ENCODE assay signal across 22 mouse cellular contexts in the genomic region with DNA sequence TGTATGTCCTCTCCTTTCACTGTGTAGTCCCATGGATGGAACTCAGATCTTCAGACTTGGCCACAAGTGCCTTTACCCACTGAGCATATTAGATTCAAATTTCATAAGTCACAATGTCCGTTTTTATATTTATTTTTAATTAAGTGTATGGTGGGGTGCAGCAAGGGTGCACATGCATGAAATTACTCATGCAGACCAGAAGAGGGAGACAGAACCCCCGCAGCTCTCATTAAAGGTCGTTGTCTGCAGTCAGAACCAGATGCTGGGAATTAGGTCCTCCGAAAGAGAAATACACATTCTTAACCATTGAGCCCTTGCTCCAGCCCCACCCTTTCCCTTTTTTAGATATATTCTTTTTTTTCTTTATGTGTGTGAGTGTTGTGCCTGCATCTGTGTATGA. TPM values are rescaled to one million over a fixed set of nuclear protein-coding genes. Genes with fewer than 3 reads are reported as not detected.
DNase-seq lines count a peak whose midpoint lies in the region; ATAC-seq and TF ChIP-seq lines count a peak whose summit lies in the region.
"Had no signal": no experiment of that assay in that cellular context is flagged by ENCODE, and none has a peak within 500 bp of the region (broad histone marks: within the 10 kb centered on the region; RNA-seq: fewer than 3 reads in every experiment).

No protein-coding gene starts in this region.

- no peaks in the 10 kb centered on the region for H3K4me1 ChIP-seq in heart, adult 2 months (ENCODE audit: control insufficient read depth, insufficient read depth, low read length)
- no peaks in the 10 kb centered on the region for H3K4me1 ChIP-seq in lung, embryonic 14.5 days (ENCODE audit: insufficient read depth)
- H3K4me1 ChIP-seq in small intestine, adult 2 months (ENCODE audit: control insufficient read depth, insufficient read depth, insufficient read length, low read length) = peaks cover 2% of the 10 kb centered on the region; the same call in 1 of the 2 replicates
- H3K4me1 ChIP-seq: forebrain, embryonic 15.5 days; limb, embryonic 13.5 days had no signal

- DNase-seq in heart, adult 2 months = no peak
- no peak for DNase-seq in heart, postnatal 25 days (ENCODE audit: low spot score)
- DNase-seq in lung, embryonic 14.5 days = no peak
- no peak for DNase-seq in lung, postnatal 4 days
- DNase-seq in NIH3T3 (ENCODE audit: low read depth) = peak; percentile 20
- DNase-seq in right cerebral cortex, postnatal 14 days = no peak
- DNase-seq in adrenal gland, postnatal 14 days = no peak
- DNase-seq: adrenal gland, adult 2 months; B cell, adult 2 months; cerebellum, postnatal 10 days; kidney, adult 18-20 months; lung, postnatal 10 days; retina, postnatal 1 day; thymus, postnatal 25 days had no signal

- no peak overlapping the region for H3K4me3 ChIP-seq in heart, adult 2 months
- no peak overlapping the region for H3K4me3 ChIP-seq in lung, embryonic 14.5 days (ENCODE audit: low read depth, low read length)
- no peak overlapping the region for H3K4me3 ChIP-seq in small intestine, adult 2 months (ENCODE audit: low read depth, low read length)
- H3K4me3 ChIP-seq: forebrain, embryonic 15.5 days; limb, embryonic 13.5 days had no signal

- H3K27me3 ChIP-seq in heart, adult 2 months (ENCODE audit: control insufficient read depth, insufficient read depth, low read length) = no peaks in the 10 kb centered on the region
- H3K27me3 ChIP-seq in lung, embryonic 14.5 days (ENCODE audit: insufficient read depth, low read length) = no peaks in the 10 kb centered on the region
- H3K27me3 ChIP-seq in small intestine, adult 2 months (ENCODE audit: control insufficient read depth, insufficient read depth, low read length) = no peaks in the 10 kb centered on the region
- H3K27me3 ChIP-seq: forebrain, embryonic 15.5 days; limb, embryonic 13.5 days had no signal

- no peak overlapping the region for H3K4me2 ChIP-seq in lung, embryonic 14.5 days
- H3K4me2 ChIP-seq: forebrain, embryonic 15.5 days; hindbrain, embryonic 14.5 days; limb, embryonic 13.5 days had no signal

- no peak for TF ChIP-seq POLR2A in heart, adult 2 months (IDR thresholded peaks at IDR 0.05; ENCODE audit: insufficient read depth, low read depth, low read length)
- TF ChIP-seq POLR2A in small intestine, adult 2 months (IDR thresholded peaks at IDR 0.05; ENCODE audit: low read depth, low read length) = no peak

- H3K79me2 ChIP-seq in heart, adult 2 months (replicated peaks; ENCODE audit: control insufficient read depth, insufficient read depth, low read length) = no peaks in the 10 kb centered on the region

- TF ChIP-seq EP300 in heart, adult 2 months (IDR thresholded peaks at IDR 0.05; ENCODE audit: insufficient read depth, low read depth, low read length) = no peak

- intact Hi-C loops in heart, adult 2 months (cut with DNase I) = no loop called here
- intact Hi-C loops in heart, postnatal 25 days (cut with DNase I) = no loop called here

- H3K36me3 ChIP-seq in heart, adult 2 months (ENCODE audit: control insufficient read depth, insufficient read depth, low read length) = no peaks in the 10 kb centered on the region
- H3K36me3 ChIP-seq in lung, embryonic 14.5 days (ENCODE audit: insufficient read depth) = no peaks in the 10 kb centered on the region
- H3K36me3 ChIP-seq in small intestine, adult 2 months (ENCODE audit: control insufficient read depth, insufficient read depth, low read length) = no peaks in the 10 kb centered on the region
- H3K36me3 ChIP-seq: forebrain, embryonic 15.5 days; limb, embryonic 13.5 days had no signal

- no peak overlapping the region for H3K27ac ChIP-seq in heart, adult 2 months
- H3K27ac ChIP-seq in lung, embryonic 14.5 days (ENCODE audit: low read depth) = no peak overlapping the region
- H3K27ac ChIP-seq in small intestine, adult 2 months (ENCODE audit: insufficient read depth, low read depth, low read length) = peak overlapping the region; percentile 70
- H3K27ac ChIP-seq: forebrain, embryonic 15.5 days; hindbrain, embryonic 14.5 days; limb, embryonic 13.5 days had no signal

- peak; percentile 37 for TF ChIP-seq CTCF in heart, adult 2 months (IDR thresholded peaks at IDR 0.05)
- TF ChIP-seq CTCF in lung, embryonic 14.5 days (IDR thresholded peaks at IDR 0.05; ENCODE audit: low read depth) = 0 out of 2 replicates have a peak, but pooled peaks have one; percentile 32
- peak; percentile 42; the same call in 1 of the 2 replicates for TF ChIP-seq CTCF in small intestine, adult 2 months (IDR thresholded peaks at IDR 0.05; ENCODE audit: extremely low read depth, insufficient read length, insufficient replicate concordance, low read depth, low read length)

- ATAC-seq in lung, embryonic 14.5 days (ENCODE audit: insufficient read depth) = no peak
- ATAC-seq: forebrain, embryonic 15.5 days had no signal

- no peaks in the 10 kb centered on the region for H3K9me3 ChIP-seq in lung, embryonic 14.5 days (ENCODE audit: low read depth, low read length)
- H3K9me3 ChIP-seq: forebrain, embryonic 15.5 days; limb, embryonic 13.5 days had no signal

- no peak overlapping the region for H3K9ac ChIP-seq in heart, adult 2 months (ENCODE audit: low read depth, low read length)
- H3K9ac ChIP-seq in lung, embryonic 14.5 days = no peak overlapping the region
- H3K9ac ChIP-seq: forebrain, embryonic 15.5 days; hindbrain, embryonic 14.5 days; limb, embryonic 13.5 days had no signal

- WGBS in heart, adult 2 months = 52% methylated on average over 4 of the region's 4 CpGs
- 60% methylated on average over 4 of the region's 4 CpGs for WGBS in lung, embryonic 14.5 days
- 57% methylated on average over 4 of the region's 4 CpGs for WGBS in small intestine, adult 2 months

RNA-seq across cellular contexts. Expression of gene Cyp3a13, which starts 15.8 kb away (rescaled TPM):
- total RNA-seq in heart, adult 2 months (2021) = under 1 TPM; 0.13 to 0.18 TPM
- polyA plus RNA-seq in heart, adult 2 months (2012; rRNA removed) = 0.06 TPM in 1 of 2 replicates, not detected in the other
- under 1 TPM; 0.17 to 0.31 TPM for total RNA-seq in heart, postnatal 25 days (2021)
- 0.21 and 0.28 TPM in 2 replicates for polyA plus RNA-seq in lung, embryonic 14.5 days (2014; fragmentation: Nextera tagmentation; extraction: Ambion mirVana)
- polyA plus RNA-seq in small intestine, adult 2 months (2012; rRNA removed) = 19.2 and 46.0 TPM in 2 replicates
- 0.26 and 7.7 TPM in 2 replicates for total RNA-seq in adrenal gland, postnatal 14 days (2021)
- polyA plus RNA-seq: adrenal gland, adult 2 months; forebrain, embryonic 15.5 days; hindbrain, embryonic 14.5 days; limb, embryonic 13.5 days; neural tube, embryonic 14.5 days; spleen, adult 2 months had no signal

RNA-seq across cellular contexts. Expression of gene Gjc3, which starts 25.7 kb away (rescaled TPM):
- total RNA-seq in heart, adult 2 months (2021) = under 1 TPM; 0.18 to 0.29 TPM
- 0.43 and 0.67 TPM in 2 replicates for polyA plus RNA-seq in heart, adult 2 months (2012; rRNA removed)
- under 1 TPM; 0.26 to 0.42 TPM for total RNA-seq in heart, postnatal 25 days (2021)
- 0.18 TPM in 1 of 2 replicates, not detected in the other for polyA plus RNA-seq in lung, embryonic 14.5 days (2014; fragmentation: Nextera tagmentation; extraction: Ambion mirVana)
- polyA plus RNA-seq in small intestine, adult 2 months (2012; rRNA removed) = 0.04 and 0.08 TPM in 2 replicates
- 0.70 and 0.94 TPM in 2 replicates for total RNA-seq in adrenal gland, postnatal 14 days (2021)

RNA-seq across cellular contexts. Expression of gene Azgp1, which starts 44.1 kb away (rescaled TPM):
- not detected for total RNA-seq in heart, adult 2 months (2021)
- 1.1 TPM in 1 of 2 replicates, not detected in the other for polyA plus RNA-seq in heart, adult 2 months (2012; rRNA removed)
- not detected for total RNA-seq in heart, postnatal 25 days (2021)
- not detected in 2 replicates for polyA plus RNA-seq in lung, embryonic 14.5 days (2014; fragmentation: Nextera tagmentation; extraction: Ambion mirVana)
- 0.15 TPM in 1 of 2 replicates, not detected in the other for polyA plus RNA-seq in small intestine, adult 2 months (2012; rRNA removed)
- 6.4 and 99.5 TPM in 2 replicates for total RNA-seq in adrenal gland, postnatal 14 days (2021)
- total RNA-seq: heart, adult 8-10 months; left cerebral cortex, adult 18-20 months had no signal
- polyA plus RNA-seq: forebrain, embryonic 15.5 days; hindbrain, embryonic 14.5 days; limb, embryonic 13.5 days; neural tube, embryonic 14.5 days; spleen, adult 2 months had no signal
